Mouse (Mus musculus): ENCODE results near the gene Psmc6. TPM values are rescaled to one million over a fixed set of nuclear protein-coding genes. Genes with fewer than 3 reads are reported as not detected.
A peak's percentile ranks its signal among the peaks of the same experiment; 100 is the strongest.

The Psmc6 gene
- polyA plus RNA-seq, 1 experiment from 2014 or later, result 65.1 TPM

GRCm38 (mm10) chr14:45389194-45389593, 59.6 kb downstream of the Psmc6 start:
- TF ChIP-seq CTCF (IDR thresholded peaks at IDR 0.05; ENCODE audit: low read depth) (no peak), EP300 (IDR thresholded peaks at IDR 0.05; ENCODE audit: low read depth) (no peak)
- Histone ChIP-seq H3K27me3 (ENCODE audit: insufficient read depth, low read length) (no peaks in the 10 kb centered on the region), H3K27ac (ENCODE audit: low read depth) (peak overlapping the region; percentile 99), H3K36me3 (replicated peaks; ENCODE audit: insufficient read depth, low read length) (no peaks in the 10 kb centered on the region), H3K4me3 (ENCODE audit: low read depth, low read length) (peak overlapping the region; percentile 86), H3K4me2 (ENCODE audit: low read depth, low read length) (peak overlapping the region; percentile 94), H3K9me3 (ENCODE audit: low read length) (no peaks in the 10 kb centered on the region), H3K4me1 (ENCODE audit: insufficient read depth) (peaks cover 9% of the 10 kb centered on the region), H3K9ac (replicated peaks) (peak overlapping the region; percentile 93)
- DNase-seq (no peak), ATAC-seq (no peak)
- WGBS (ENCODE audit: insufficient replicate concordance), result 15% methylated on average over 3 of the region's 3 CpGs

Other genes with a start within 250 kb of the Psmc6 start
- 0.65 and 0.66 TPM in 2 replicates for gene Gpr137c, start 110.1 kb upstream of the Psmc6 start, polyA plus RNA-seq (2015; fragmentation: Nextera tagmentation; extraction: Ambion mirVana)
- gene Txndc16, start 109.5 kb upstream of the Psmc6 start, polyA plus RNA-seq (2015; fragmentation: Nextera tagmentation; extraction: Ambion mirVana), result 1.8 and 2.1 TPM in 2 replicates
- gene Ero1l, start 11.0 kb upstream of the Psmc6 start, polyA plus RNA-seq (2015; fragmentation: Nextera tagmentation; extraction: Ambion mirVana), result 30.3 and 37.6 TPM in 2 replicates
- 18.1 and 21.8 TPM in 2 replicates for gene Styx, start 21.3 kb downstream of the Psmc6 start, polyA plus RNA-seq (2015; fragmentation: Nextera tagmentation; extraction: Ambion mirVana)
- 64.4 and 86.3 TPM in 2 replicates for gene Gnpnat1, start 75.1 kb downstream of the Psmc6 start, polyA plus RNA-seq (2015; fragmentation: Nextera tagmentation; extraction: Ambion mirVana)
- 76.8 and 90.8 TPM in 2 replicates for gene Fermt2, start 200.3 kb downstream of the Psmc6 start, polyA plus RNA-seq (2015; fragmentation: Nextera tagmentation; extraction: Ambion mirVana)